Mouse (Mus musculus) embryonic facial prominence, embryonic 15.5 days (tissue): ENCODE measurements around the gene Gm8122. TPM values are rescaled to one million over a fixed set of nuclear protein-coding genes. Genes with fewer than 3 reads are reported as not detected.
"Not testable (repeated sequence)": the region's sequence is repeated elsewhere in the genome, so short reads cannot be mapped to it uniquely, and the experiment has no call there.

Experiments used
- ATAC-seq: fragments of 200-750 bp; cut with Nextera tagmentation; 2 replicates; pipeline ENCODE4 v1.8.0; 2017; ENCODE audit warnings: low read depth, moderate TSS enrichment; ENCODE audit not compliant: insufficient number of reproducible peaks, low FRiP score, low TSS enrichment
- H3K27ac ChIP-seq: fragments of 300-500 bp; sonication (generic); replicated peaks from 2 replicates; pipeline ENCODE4 v1.5.1; 2015; ENCODE audit warnings: mild to moderate bottlenecking, inconsistent platforms
- H3K27me3 ChIP-seq: fragments of 300-500 bp; sonication (generic); 2 replicates; pipeline ENCODE4 v1.6.1; 2015; ENCODE audit warnings: inconsistent platforms
- H3K36me3 ChIP-seq: fragments of 300-500 bp; sonication (generic); 2 replicates; pipeline ENCODE4 v1.6.1; 2015; ENCODE audit warnings: mild to moderate bottlenecking, inconsistent platforms
- H3K4me1 ChIP-seq: fragments of 300-500 bp; sonication (generic); 2 replicates; pipeline ENCODE4 v1.6.1; 2015; ENCODE audit warnings: inconsistent platforms
- H3K4me2 ChIP-seq: fragments of 300-500 bp; sonication (generic); replicated peaks from 2 replicates; pipeline ENCODE4 v1.6.1; 2015; ENCODE audit warnings: mild to moderate bottlenecking, inconsistent platforms
- H3K4me3 ChIP-seq: fragments of 300-500 bp; sonication (generic); replicated peaks from 2 replicates; pipeline ENCODE4 v1.5.1; 2015; ENCODE audit warnings: mild to moderate bottlenecking, inconsistent platforms
- H3K9ac ChIP-seq: fragments of 300-500 bp; sonication (generic); 2 replicates; pipeline ENCODE4 v1.6.1; 2015; ENCODE audit warnings: inconsistent platforms
- H3K9me3 ChIP-seq: fragments of 300-500 bp; sonication (generic); replicated peaks from 2 replicates; pipeline ENCODE4 v1.6.1; 2016; ENCODE audit warnings: inconsistent platforms
- WGBS: fragments of 180-500 bp; shearing (Covaris S2); methylation state at CpG from one replicate; pipeline ENCODE4 v1.1.7; 2015; 5-methylcytosine and 5-hydroxymethylcytosine counted together
- polyA plus RNA-seq: library from polyadenylated mRNA; unstranded; fragments of >200 nt; fragmentation: Nextera tagmentation; extraction: Ambion mirVana; gene quantifications from 2 replicates; pipeline ENCODE4 v1.2.1, GENCODE M21; 2015

Gm8122 gene
- polyA plus RNA-seq, 1 experiment from 2014 or later = not detected

DNA sequence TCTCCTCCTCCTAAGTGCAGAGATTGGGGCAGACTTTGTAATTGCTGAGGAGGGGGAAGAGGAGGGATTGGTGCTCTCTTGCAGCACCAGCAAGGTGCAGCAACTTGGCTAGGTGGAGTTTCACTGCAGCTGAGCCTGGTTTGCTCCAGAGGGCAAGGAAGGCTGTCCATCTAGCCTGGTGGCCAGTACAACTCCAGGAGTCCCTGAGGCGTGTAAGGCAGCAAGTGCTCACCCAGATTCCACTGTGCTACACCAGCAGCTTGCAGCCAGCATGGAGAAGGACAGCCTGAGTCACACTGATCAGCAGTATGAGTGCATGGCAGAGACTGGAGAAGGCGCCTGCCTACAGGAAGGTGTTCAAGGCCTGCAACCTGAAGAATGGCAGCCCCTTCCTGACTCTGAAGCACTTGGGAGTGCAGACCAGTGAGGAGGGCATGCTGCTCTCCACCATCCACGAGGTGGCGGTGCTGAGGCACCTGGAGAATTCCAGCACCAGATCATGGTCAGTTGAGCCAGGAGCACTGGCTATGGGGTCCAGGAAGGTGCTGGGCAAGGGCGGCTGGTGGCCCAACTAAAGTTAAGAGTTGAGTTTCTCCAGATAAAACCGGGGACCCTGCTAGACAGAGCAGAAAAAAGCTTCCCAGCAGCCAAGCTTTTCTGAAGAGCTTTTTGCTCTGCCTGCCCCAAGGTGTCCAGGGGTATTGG, 15.6 kb upstream of the Gm8122 start:
- WGBS = 32% methylated on average over 5 of the region's 6 CpGs
- not testable (repeated sequence) for H3K4me3 ChIP-seq

GRCm38 (mm10) chr14:43249611-43250170, 14.6 kb upstream of the Gm8122 start:
- not testable (repeated sequence) for H3K36me3 ChIP-seq, H3K27me3 ChIP-seq, H3K4me2 ChIP-seq, H3K4me1 ChIP-seq, H3K27ac ChIP-seq, H3K9me3 ChIP-seq, ATAC-seq, H3K4me3 ChIP-seq, H3K9ac ChIP-seq
- 15% methylated on average over 10 of the region's 12 CpGs for WGBS

More for the DNA sequence above, 15.6 kb upstream of the Gm8122 start:
- not testable (repeated sequence) for H3K27me3 ChIP-seq, H3K4me1 ChIP-seq, ATAC-seq, H3K36me3 ChIP-seq, H3K4me2 ChIP-seq, H3K9me3 ChIP-seq, H3K9ac ChIP-seq, H3K27ac ChIP-seq

DNA sequence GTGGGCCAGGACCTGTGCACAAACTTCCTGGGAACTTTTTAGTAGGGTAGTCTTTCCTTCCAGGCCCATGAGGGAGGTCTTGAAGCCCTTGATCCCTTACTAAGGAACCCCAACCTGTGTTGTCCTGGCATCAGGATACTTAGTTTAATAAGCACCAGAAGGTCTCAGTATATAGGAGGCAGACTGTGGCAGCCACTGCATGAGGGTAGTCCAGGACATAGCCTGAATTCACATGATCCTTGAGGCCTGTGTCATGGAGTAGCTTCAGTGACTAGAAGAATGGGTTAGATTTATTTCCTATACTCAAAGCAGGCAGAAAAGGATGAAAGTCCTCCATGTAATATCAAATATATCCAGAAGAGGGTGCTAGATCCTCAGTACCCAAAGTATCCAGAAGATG, 2.7 kb upstream of the Gm8122 start:
- not testable (repeated sequence) for H3K27ac ChIP-seq, H3K27me3 ChIP-seq, H3K9me3 ChIP-seq, H3K36me3 ChIP-seq, H3K4me2 ChIP-seq, H3K4me3 ChIP-seq, ATAC-seq, H3K4me1 ChIP-seq, H3K9ac ChIP-seq

Other genes with a start within 250 kb of the Gm8122 start
- not detected in 2 replicates for gene Gm8082, start 241.7 kb downstream of the Gm8122 start, polyA plus RNA-seq
- not detected in 2 replicates for gene Gm10376, start 219.7 kb downstream of the Gm8122 start, polyA plus RNA-seq
- gene Gm8094, start 158.7 kb downstream of the Gm8122 start, polyA plus RNA-seq = not detected in 2 replicates
- gene Gm8104, start 134.7 kb downstream of the Gm8122 start, polyA plus RNA-seq = not detected in 2 replicates
- gene Gm7233, start 55.4 kb downstream of the Gm8122 start, polyA plus RNA-seq = not detected in 2 replicates
- gene Gm8126, start 23.3 kb upstream of the Gm8122 start, polyA plus RNA-seq = not detected in 2 replicates
- gene Gm9732, start 39.7 kb upstream of the Gm8122 start, polyA plus RNA-seq = not detected in 2 replicates
- gene Gm8127, start 58.5 kb upstream of the Gm8122 start, polyA plus RNA-seq = not detected in 2 replicates
- not detected in 2 replicates for gene 1700001F09Rik, start 112.5 kb upstream of the Gm8122 start, polyA plus RNA-seq
- gene Gm8138, start 181.0 kb upstream of the Gm8122 start, polyA plus RNA-seq = not detected in 2 replicates